ENCODE assay signal across 16 mouse cellular contexts in genomic region chr5:106989786-106990185, GRCm38 (mm10). TPM values are rescaled to one million over a fixed set of nuclear protein-coding genes. Genes with fewer than 3 reads are reported as not detected.
DNase-seq lines count a peak whose midpoint lies in the region; ATAC-seq and TF ChIP-seq lines count a peak whose summit lies in the region.
"Had no signal": no experiment of that assay in that cellular context is flagged by ENCODE, and none has a peak within 500 bp of the region (broad histone marks: within the 10 kb centered on the region; RNA-seq: fewer than 3 reads in every experiment).

No protein-coding gene starts in this region.

- peaks cover 24% of the 10 kb centered on the region for H3K36me3 ChIP-seq in forebrain, embryonic 10.5 days (replicated peaks)
- no peaks in the 10 kb centered on the region for H3K36me3 ChIP-seq in forebrain, embryonic 15.5 days
- H3K36me3 ChIP-seq in kidney, adult 2 months (ENCODE audit: control insufficient read depth, insufficient read depth, low read length), result no peaks in the 10 kb centered on the region
- peaks cover 13% of the 10 kb centered on the region; the same call in 1 of the 2 replicates for H3K36me3 ChIP-seq in lung, embryonic 14.5 days (ENCODE audit: insufficient read depth)
- no peaks in the 10 kb centered on the region for H3K36me3 ChIP-seq in stomach, embryonic 15.5 days
- H3K36me3 ChIP-seq: neural tube, embryonic 12.5 days had no signal

- no peak overlapping the region for H3K27ac ChIP-seq in forebrain, embryonic 10.5 days
- no peak overlapping the region for H3K27ac ChIP-seq in forebrain, embryonic 15.5 days (replicated peaks)
- peak overlapping the region; percentile 30; the same call in 1 of the 2 replicates for H3K27ac ChIP-seq in kidney, adult 2 months (ENCODE audit: insufficient read depth, low read depth, low read length)
- H3K27ac ChIP-seq in lung, embryonic 14.5 days (ENCODE audit: low read depth), result peak overlapping the region; percentile 9; the same call in 1 of the 2 replicates
- peak overlapping the region; percentile 80 for H3K27ac ChIP-seq in stomach, embryonic 15.5 days
- H3K27ac ChIP-seq: forebrain, embryonic 13.5 days; layer of hippocampus, adult 2 months; liver, embryonic 15.5 days; midbrain, embryonic 13.5 days; neural tube, embryonic 12.5 days had no signal

- peak; percentile 9 for DNase-seq in forebrain, embryonic 10.5 days (ENCODE audit: extremely low spot score, low spot score)
- no peak for DNase-seq in kidney, adult 2 months
- no peak for DNase-seq in kidney, adult 18-20 months
- peak; percentile 36 for DNase-seq in lung, embryonic 14.5 days
- DNase-seq in lung, postnatal 36 days, result no peak
- DNase-seq in ovary, adult 18-20 months (ENCODE audit: low spot score), result no peak
- DNase-seq: adrenal gland, adult 8-10 months; cerebellum, adult 9-10 months; right cerebral cortex, adult 18-20 months had no signal

- 83% methylated on average over 12 of the region's 12 CpGs for WGBS in forebrain, embryonic 10.5 days
- WGBS in forebrain, embryonic 15.5 days, result 76% methylated on average over 12 of the region's 12 CpGs
- WGBS in kidney, adult 2 months, result 59% methylated on average over 12 of the region's 12 CpGs
- 38% methylated on average over 12 of the region's 12 CpGs for WGBS in lung, embryonic 14.5 days
- 48% methylated on average over 12 of the region's 12 CpGs for WGBS in stomach, embryonic 15.5 days

- TF ChIP-seq POLR2A in kidney, adult 2 months (IDR thresholded peaks at IDR 0.05; ENCODE audit: low read depth, low read length), result no peak

- no peaks in the 10 kb centered on the region for H3K27me3 ChIP-seq in forebrain, embryonic 10.5 days (ENCODE audit: poor library complexity, severe bottlenecking)
- H3K27me3 ChIP-seq in forebrain, embryonic 15.5 days, result 0 out of 2 replicates have a peak, but pooled peaks cover 5% of the 10 kb centered on the region
- H3K27me3 ChIP-seq in kidney, adult 2 months (replicated peaks; ENCODE audit: control insufficient read depth, insufficient read depth, low read length), result no peaks in the 10 kb centered on the region
- no peaks in the 10 kb centered on the region for H3K27me3 ChIP-seq in lung, embryonic 14.5 days (ENCODE audit: insufficient read depth, low read length)
- no peaks in the 10 kb centered on the region for H3K27me3 ChIP-seq in stomach, embryonic 15.5 days (replicated peaks)
- H3K27me3 ChIP-seq: liver, embryonic 15.5 days; neural tube, embryonic 12.5 days had no signal

- ATAC-seq in forebrain, embryonic 15.5 days (replicated peaks), result no peak
- no peak for ATAC-seq in lung, embryonic 14.5 days (ENCODE audit: insufficient read depth)
- no peak for ATAC-seq in stomach, embryonic 15.5 days (ENCODE audit: insufficient read depth, low FRiP score, low read depth)

- H3K4me1 ChIP-seq in forebrain, embryonic 10.5 days, result peaks cover 16% of the 10 kb centered on the region
- no peaks in the 10 kb centered on the region; the same call in 1 of the 2 replicates for H3K4me1 ChIP-seq in forebrain, embryonic 15.5 days
- H3K4me1 ChIP-seq in kidney, adult 2 months (ENCODE audit: control insufficient read depth, insufficient read depth, low read length), result no peaks in the 10 kb centered on the region
- H3K4me1 ChIP-seq in lung, embryonic 14.5 days (ENCODE audit: insufficient read depth), result peaks cover 13% of the 10 kb centered on the region; the same call in 1 of the 2 replicates
- H3K4me1 ChIP-seq in stomach, embryonic 15.5 days, result peaks cover 18% of the 10 kb centered on the region
- H3K4me1 ChIP-seq: forebrain, embryonic 13.5 days; midbrain, embryonic 13.5 days; neural tube, embryonic 12.5 days had no signal

- TF ChIP-seq CTCF in kidney, adult 2 months (conservative IDR thresholded peaks at IDR 0.05; ENCODE audit: insufficient read depth, insufficient read length, low read depth, low read length), result no peak
- no peak for TF ChIP-seq CTCF in lung, embryonic 14.5 days (IDR thresholded peaks at IDR 0.05; ENCODE audit: low read depth)

- H3K4me3 ChIP-seq in forebrain, embryonic 10.5 days, result no peak overlapping the region
- no peak overlapping the region for H3K4me3 ChIP-seq in forebrain, embryonic 15.5 days
- H3K4me3 ChIP-seq in kidney, adult 2 months (ENCODE audit: insufficient read depth, low read depth, low read length), result no peak overlapping the region
- H3K4me3 ChIP-seq in lung, embryonic 14.5 days (ENCODE audit: low read depth, low read length), result no peak overlapping the region
- H3K4me3 ChIP-seq in stomach, embryonic 15.5 days (replicated peaks), result no peak overlapping the region
- H3K4me3 ChIP-seq: forebrain, embryonic 13.5 days; layer of hippocampus, adult 2 months; liver, embryonic 15.5 days; midbrain, embryonic 13.5 days; neural tube, embryonic 12.5 days had no signal

- no peak overlapping the region for H3K9ac ChIP-seq in forebrain, embryonic 15.5 days (replicated peaks)
- H3K9ac ChIP-seq in lung, embryonic 14.5 days, result no peak overlapping the region
- no peak overlapping the region for H3K9ac ChIP-seq in stomach, embryonic 15.5 days
- H3K9ac ChIP-seq: forebrain, embryonic 13.5 days; liver, embryonic 15.5 days; midbrain, embryonic 13.5 days; neural tube, embryonic 12.5 days had no signal

- no peaks in the 10 kb centered on the region for H3K9me3 ChIP-seq in forebrain, embryonic 10.5 days
- H3K9me3 ChIP-seq in forebrain, embryonic 15.5 days, result no peaks in the 10 kb centered on the region
- no peaks in the 10 kb centered on the region for H3K9me3 ChIP-seq in lung, embryonic 14.5 days (ENCODE audit: low read depth, low read length)
- H3K9me3 ChIP-seq in stomach, embryonic 15.5 days, result no peaks in the 10 kb centered on the region
- H3K9me3 ChIP-seq: forebrain, embryonic 13.5 days; liver, embryonic 15.5 days; midbrain, embryonic 13.5 days; neural tube, embryonic 12.5 days had no signal

- no peak overlapping the region for H3K4me2 ChIP-seq in forebrain, embryonic 15.5 days (replicated peaks)
- peak overlapping the region; percentile 10; the same call in 1 of the 2 replicates for H3K4me2 ChIP-seq in lung, embryonic 14.5 days
- 0 out of 2 replicates have a peak overlapping the region, but pooled peaks have one; percentile 10 for H3K4me2 ChIP-seq in stomach, embryonic 15.5 days
- H3K4me2 ChIP-seq: forebrain, embryonic 13.5 days; midbrain, embryonic 13.5 days; neural tube, embryonic 12.5 days had no signal

RNA-seq across cellular contexts. Expression of gene Cdc7, which starts 25.7 kb away (rescaled TPM):
- polyA plus RNA-seq in forebrain, embryonic 10.5 days (2016; fragmentation: Nextera tagmentation; extraction: Ambion mirVana), result 62.5 and 69.4 TPM in 2 replicates
- polyA plus RNA-seq in forebrain, embryonic 15.5 days (2015; fragmentation: Nextera tagmentation; extraction: Ambion mirVana), result 41.9 and 45.8 TPM in 2 replicates
- 1.2 and 1.3 TPM in 2 replicates for polyA plus RNA-seq in kidney, adult 2 months (2012; rRNA removed)
- 55.1 and 56.6 TPM in 2 replicates for polyA plus RNA-seq in lung, embryonic 14.5 days (2014; fragmentation: Nextera tagmentation; extraction: Ambion mirVana)
- polyA plus RNA-seq in stomach, embryonic 15.5 days (2015; fragmentation: Nextera tagmentation; extraction: Ambion mirVana), result 42.9 and 45.4 TPM in 2 replicates

Comparison
In these comparisons a context has a peak if more than half of its experiments do, and no peak if none do; other contexts are left out.
1. DNase-seq: peak in forebrain, embryonic 10.5 days (single experiment) and lung, embryonic 14.5 days (single experiment); none in kidney, adult 2 months (single experiment), kidney, adult 18-20 months (single experiment), lung, postnatal 36 days (single experiment) and ovary, adult 18-20 months (single experiment).
2. H3K27ac ChIP-seq: peak in kidney, adult 2 months (single experiment), lung, embryonic 14.5 days (single experiment) and stomach, embryonic 15.5 days (single experiment); none in forebrain, embryonic 10.5 days (single experiment) and forebrain, embryonic 15.5 days (single experiment).
3. RNA of gene Cdc7, which starts 25.7 kb away (polyA plus RNA-seq): 62.5 to 69.4 TPM in forebrain, embryonic 10.5 days, 55.1 to 56.6 TPM in lung, embryonic 14.5 days, 42.9 to 45.4 TPM in stomach, embryonic 15.5 days and 41.9 to 45.8 TPM in forebrain, embryonic 15.5 days; 1.2 to 1.3 TPM in kidney, adult 2 months; every median in the first group is over 10 times any median in the second.